Mouse (Mus musculus): ENCODE measurements at regions not wholly inside any gene's neighbourhood (a gene's known extent, or its start where the extent isn't known, plus 50 kb on each side); places are given as distances from the start of the nearest gene placed in this dataset.

- no peak for DNase-seq (ENCODE audit: low spot score in 2 of 2)
These were observed 308.6 kb downstream of the En1 start for GRCm38 (mm10) chr1:120910801-120911200.

GRCm38 (mm10) chr1:120911962-120912670, 309.9 kb downstream of the En1 start:
- DNase-seq (ENCODE audit: low spot score in 2 of 2): no peak

- no peak for DNase-seq (ENCODE audit: low spot score in 2 of 2)
These were observed 319.3 kb downstream of the En1 start for GRCm38 (mm10) chr1:120921540-120921939.

GRCm38 (mm10) chr1:120925271-120925670, 323.1 kb downstream of the En1 start:
- DNase-seq (ENCODE audit: low spot score in 2 of 2): no peak

GRCm38 (mm10) chr1:120930141-120930540, 327.9 kb downstream of the En1 start:
- DNase-seq (ENCODE audit: low spot score in 2 of 2): no peak

GRCm38 (mm10) chr1:120935321-120935720, 333.1 kb downstream of the En1 start:
- no peak for DNase-seq (ENCODE audit: low spot score in 2 of 2)

GRCm38 (mm10) chr1:120943711-120944110, 341.5 kb downstream of the En1 start:
- DNase-seq (ENCODE audit: low spot score in 2 of 2): no peak

- DNase-seq (ENCODE audit: low spot score in 2 of 2): no peak
These were observed 344.1 kb downstream of the En1 start for GRCm38 (mm10) chr1:120946349-120946748.

- no peak for DNase-seq (ENCODE audit: low spot score in 2 of 2)
These were observed 359.0 kb downstream of the En1 start for GRCm38 (mm10) chr1:120961235-120961634.

GRCm38 (mm10) chr1:120961984-120962383, 359.8 kb downstream of the En1 start:
- no peak for DNase-seq (ENCODE audit: low spot score in 2 of 2)

- no peak for DNase-seq (ENCODE audit: low spot score in 2 of 2)
These were observed 361.4 kb downstream of the En1 start for GRCm38 (mm10) chr1:120963477-120964178.

GRCm38 (mm10) chr1:120964179-120964517, 361.9 kb downstream of the En1 start:
- no peak for DNase-seq (ENCODE audit: low spot score in 2 of 2)

- no peak for DNase-seq (ENCODE audit: low spot score in 2 of 2)
These were observed 363.9 kb downstream of the En1 start for GRCm38 (mm10) chr1:120966132-120966531.

GRCm38 (mm10) chr1:120974661-120975060, 357.7 kb downstream of the Insig2 start:
- no peak for DNase-seq (ENCODE audit: low spot score in 2 of 2)

GRCm38 (mm10) chr1:121004535-121004934, 327.9 kb downstream of the Insig2 start:
- DNase-seq (ENCODE audit: low spot score in 2 of 2): no peak

- no peak for DNase-seq (ENCODE audit: low spot score in 2 of 2)
These were observed 327.2 kb downstream of the Insig2 start for GRCm38 (mm10) chr1:121005198-121005597.

- DNase-seq (ENCODE audit: low spot score in 2 of 2): no peak
These were observed 320.3 kb downstream of the Insig2 start for GRCm38 (mm10) chr1:121012126-121012525.

- no peak for DNase-seq (ENCODE audit: low spot score in 2 of 2)
These were observed 318.4 kb downstream of the Insig2 start for GRCm38 (mm10) chr1:121013839-121014503.

GRCm38 (mm10) chr1:121029375-121029774, 303.0 kb downstream of the Insig2 start:
- DNase-seq (ENCODE audit: low spot score in 2 of 2): no peak

- DNase-seq (ENCODE audit: low spot score in 2 of 2): no peak
These were observed 297.5 kb downstream of the Insig2 start for GRCm38 (mm10) chr1:121034761-121035393.

- no peak for DNase-seq (ENCODE audit: low spot score in 2 of 2)
These were observed 285.8 kb downstream of the Insig2 start for GRCm38 (mm10) chr1:121046581-121046980.

- DNase-seq (ENCODE audit: low spot score in 2 of 2): no peak
These were observed 285.0 kb downstream of the Insig2 start for GRCm38 (mm10) chr1:121047406-121047805.

All from spleen, postnatal 36 days (tissue).